Mouse (Mus musculus) pancreas, adult 10 weeks (tissue): ENCODE data around the gene Hypk. TPM values are rescaled to one million over a fixed set of nuclear protein-coding genes. Genes with fewer than 3 reads are reported as not detected.

Experiments
- polyA plus RNA-seq: library from polyadenylated mRNA; stranded (reverse); fragments of 350-450 nt; fragmentation: Illumina TruSeq; extraction: RNeasy Lipid Tissue Mini Kit (QIAGEN cat#74804); gene quantifications from one replicate; pipeline ENCODE4 v1.2.3, GENCODE M21; 2015; ENCODE audit warnings: low read depth, low replicate concordance; ENCODE audit not compliant: insufficient read depth

Gene Hypk
- polyA plus RNA-seq = 26.5 TPM

DNA sequence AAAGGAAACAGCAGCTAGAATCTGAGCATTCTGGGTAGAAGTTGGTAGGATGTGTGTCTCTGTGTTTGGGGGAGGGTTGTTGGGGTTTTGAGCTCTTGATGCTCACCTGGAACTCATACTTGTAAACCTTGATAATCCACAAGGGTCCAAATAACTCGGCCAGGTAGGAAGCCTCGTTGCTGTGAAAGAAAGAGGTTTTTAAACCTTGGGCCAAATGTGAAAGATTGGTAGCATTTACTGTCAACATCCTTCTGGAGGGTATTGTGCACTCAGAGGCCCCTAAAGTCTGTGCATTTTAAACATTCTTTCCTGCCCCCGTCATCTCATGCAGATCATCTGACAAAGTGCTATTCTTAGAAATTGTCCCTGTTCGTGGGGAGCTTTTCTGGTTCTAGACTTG, at the start of gene Hypk:
Gene Hypk (plus strand): TSS at position 301 of the 400 bp plus-strand sequence.

GRCm38 (mm10) chr2:121413387-121414042, 39.6 kb upstream of the Hypk start, which contains the start of the genes Pdia3 and Catsper2:
Gene Pdia3, plus strand, starts transcription at chr2:121413775.
Gene Catsper2, minus strand, starts transcription at chr2:121413792.

GRCm38 (mm10) chr2:121444178-121444577, 8.9 kb upstream of the Hypk start, which contains the start of gene Ell3:
Gene Ell3, minus strand, starts transcription at chr2:121444278.

DNA sequence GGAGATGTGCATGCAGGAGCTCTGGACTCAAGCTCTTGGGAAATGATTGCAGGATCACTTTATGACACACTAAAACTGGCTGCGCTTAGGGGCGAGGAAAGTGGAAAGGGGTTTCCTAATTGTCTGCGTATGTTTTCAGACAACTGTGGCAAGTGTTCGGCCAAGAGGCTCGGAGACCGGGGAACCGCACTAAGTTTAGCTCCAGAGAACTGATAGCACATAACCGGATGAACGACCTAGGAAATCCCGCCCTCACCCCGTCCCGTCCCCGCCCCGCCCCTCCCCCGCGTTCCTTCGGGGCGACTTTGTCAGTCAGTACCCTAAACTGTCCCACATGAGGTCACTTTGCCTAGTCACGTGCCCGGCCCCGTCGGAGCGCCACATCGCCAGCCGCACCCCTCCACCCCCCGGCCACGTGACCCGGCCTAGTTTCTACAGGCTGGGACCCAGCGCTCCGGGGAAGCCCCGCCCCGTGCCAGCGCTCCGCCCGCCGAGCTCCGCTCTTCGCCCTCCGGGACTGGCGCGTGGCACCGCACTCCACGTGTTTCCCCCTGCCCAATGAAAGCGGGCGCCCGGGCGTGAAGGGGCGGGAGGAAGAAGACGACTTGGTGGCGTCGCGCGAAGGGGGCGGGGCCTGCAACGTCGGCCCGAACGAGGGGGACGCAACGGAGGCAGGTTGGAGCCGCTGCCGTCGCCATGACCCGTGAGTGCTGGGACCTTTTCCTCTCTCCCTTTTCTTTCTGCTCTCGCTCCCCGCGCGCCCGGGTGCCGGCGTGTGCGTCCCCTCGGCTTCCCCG, 4.2 kb upstream of the Hypk start, which contains the start of gene Serf2:
Gene Serf2 (plus strand): TSS at position 457 of the 797 bp plus-strand sequence.

GRCm38 (mm10) chr2:121456692-121457642, 3.9 kb downstream of the Hypk start, which contains the start of gene Serinc4:
Gene Serinc4, minus strand, starts transcription at chr2:121456781.

GRCm38 (mm10) chr2:121473301-121474179, 20.4 kb downstream of the Hypk start, which contains the start of gene Mfap1b:
Gene Mfap1b, minus strand, starts transcription at chr2:121474067.

DNA sequence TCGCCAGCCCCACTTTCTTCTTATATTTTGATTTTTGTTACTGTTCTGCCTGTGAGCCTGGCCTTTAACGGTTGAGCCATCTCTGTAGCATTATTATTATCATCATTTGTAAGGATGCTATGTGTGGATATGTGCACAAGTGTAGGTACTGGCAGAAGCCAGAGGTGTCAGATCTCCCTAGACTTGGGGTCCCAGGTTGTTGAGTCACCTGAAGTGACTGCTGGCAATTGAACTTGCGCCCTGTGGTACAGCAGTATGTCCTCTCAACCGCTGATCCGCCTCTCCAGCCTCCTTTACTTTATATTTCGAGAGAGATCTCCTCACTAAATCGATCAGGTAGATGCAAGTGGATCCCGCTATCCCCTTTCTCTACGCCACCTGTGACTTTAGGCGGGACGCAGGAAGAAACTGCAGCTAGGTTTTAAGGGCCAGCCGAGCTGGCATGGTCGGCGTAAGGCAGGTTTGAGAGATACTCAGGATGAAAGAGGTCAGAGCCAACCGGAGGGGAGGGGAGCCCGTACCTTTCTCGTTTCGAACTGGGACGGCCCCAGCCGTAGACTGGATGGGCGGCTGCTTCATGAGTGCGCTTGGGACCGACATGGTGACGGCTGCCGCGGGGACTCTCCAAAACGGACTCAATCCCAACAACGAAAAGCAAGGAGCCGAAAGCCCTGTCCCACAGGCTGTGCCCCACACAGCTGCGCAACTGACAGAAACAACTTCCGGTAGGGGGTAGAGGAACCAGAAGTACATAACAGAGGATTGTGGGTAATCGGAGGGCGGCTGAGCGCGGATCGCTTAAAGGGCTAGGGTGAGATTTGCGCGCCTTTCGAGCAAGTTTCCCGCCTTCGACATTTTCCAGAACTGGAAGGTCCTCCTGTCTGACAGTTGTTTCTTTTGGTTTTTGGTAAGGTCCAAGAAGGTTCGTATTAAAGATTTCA, 53.1 kb downstream of the Hypk start, which contains the start of the genes Mfap1a and Wdr76:
Gene Mfap1a (minus strand): TSS at position 724 of the 941 bp plus-strand sequence.
Gene Wdr76 (plus strand): TSS at position 782 of the 941 bp plus-strand sequence.

Other genes starting within 250 kb of the Hypk start
- gene Trp53bp1, start 181.9 kb upstream of the Hypk start, polyA plus RNA-seq = 18.3 TPM
- 3.7 TPM for gene Map1a, start 163.7 kb upstream of the Hypk start, polyA plus RNA-seq
- gene Ppip5k1, start 97.9 kb upstream of the Hypk start, polyA plus RNA-seq = 6.6 TPM
- gene Ckmt1, start 95.6 kb upstream of the Hypk start, polyA plus RNA-seq = 9.1 TPM
- not detected for gene Strc, start 66.1 kb upstream of the Hypk start, polyA plus RNA-seq
- 94.6 TPM for gene Pdia3, start 39.5 kb upstream of the Hypk start, polyA plus RNA-seq
- gene Catsper2, start 39.5 kb upstream of the Hypk start, polyA plus RNA-seq = 1.4 TPM
- gene Ell3, start 9.0 kb upstream of the Hypk start, polyA plus RNA-seq = not detected
- gene Serf2, start 4.1 kb upstream of the Hypk start, polyA plus RNA-seq = 99.5 TPM
- not detected for gene Serinc4, start 3.5 kb downstream of the Hypk start, polyA plus RNA-seq
- 7.2 TPM for gene Mfap1b, start 20.8 kb downstream of the Hypk start, polyA plus RNA-seq
- 8.4 TPM for gene Mfap1a, start 53.4 kb downstream of the Hypk start, polyA plus RNA-seq
- 1.3 TPM for gene Wdr76, start 53.4 kb downstream of the Hypk start, polyA plus RNA-seq